Mouse (Mus musculus): Measurements from ENCODE around the gene Napepld. TPM values are rescaled to one million over a fixed set of nuclear protein-coding genes. Genes with fewer than 3 reads are reported as not detected.
A peak's percentile ranks its signal among the peaks of the same experiment; 100 is the strongest.
"Not testable (repeated sequence)": the region's sequence is repeated elsewhere in the genome, so short reads cannot be mapped to it uniquely, and the experiment has no call there.

The Napepld gene
- total RNA-seq (2021) (10 to 100 TPM; 21.2 to 54.5 TPM), polyA plus RNA-seq (2012; rRNA removed) (13.2 and 21.6 TPM in 2 replicates)
- long read RNA-seq, transcript Napepld-201 (5 exons, 3,724 nt): major isoform, 25 of 60 reads
- long read RNA-seq, transcript Napepld-202 (5 exons, 3,954 nt): minor isoform, 14 of 60 reads
- long read RNA-seq, partial matches to known transcripts: 7 of 60 reads
- long read RNA-seq, other reads (novel, unspliced or antisense): 14 of 60 reads

- peak; percentile 100 for DNase-seq
Measured at GRCm38 (mm10) chr5:21701351-21702008, at the start of gene Napepld. Napepld (minus strand) TSS chr5:21701396.

GRCm38 (mm10) chr5:21745966-21746365 is 44.8 kb upstream of the Napepld start:
- no peak for DNase-seq

GRCm38 (mm10) chr5:21744651-21745050 is 43.5 kb upstream of the Napepld start:
- no peak for DNase-seq

- no peak for DNase-seq
Measured at GRCm38 (mm10) chr5:21743606-21744005, 42.4 kb upstream of the Napepld start.

GRCm38 (mm10) chr5:21739881-21740280 is 38.7 kb upstream of the Napepld start:
- DNase-seq: no peak

GRCm38 (mm10) chr5:21739120-21739519 is 37.9 kb upstream of the Napepld start:
- DNase-seq: no peak

- no peak for DNase-seq
Measured at GRCm38 (mm10) chr5:21737620-21738019, 36.4 kb upstream of the Napepld start.

GRCm38 (mm10) chr5:21736956-21737585 is 35.9 kb upstream of the Napepld start, which contains the start of gene Pmpcb:
Pmpcb (plus strand) TSS chr5:21737141.
- DNase-seq: peak; percentile 88

- DNase-seq: no peak
Measured at GRCm38 (mm10) chr5:21736046-21736445, 34.9 kb upstream of the Napepld start.

- DNase-seq: peak; percentile 87
Measured at GRCm38 (mm10) chr5:21735584-21735983, 34.4 kb upstream of the Napepld start.

- DNase-seq: no peak
Measured at GRCm38 (mm10) chr5:21735100-21735499, 33.9 kb upstream of the Napepld start.

GRCm38 (mm10) chr5:21732930-21733329 is 31.7 kb upstream of the Napepld start:
- peak; percentile 91 for DNase-seq

- no peak for DNase-seq
Measured at GRCm38 (mm10) chr5:21732177-21732911, 31.1 kb upstream of the Napepld start.

GRCm38 (mm10) chr5:21729107-21729506 is 27.9 kb upstream of the Napepld start:
- DNase-seq: no peak

GRCm38 (mm10) chr5:21724872-21725271 is 23.7 kb upstream of the Napepld start:
- DNase-seq: no peak

GRCm38 (mm10) chr5:21724427-21724826 is 23.2 kb upstream of the Napepld start:
- DNase-seq: no peak

GRCm38 (mm10) chr5:21719209-21719608 is 18.0 kb upstream of the Napepld start:
- peak; percentile 74 for DNase-seq

- DNase-seq: no peak
Measured at GRCm38 (mm10) chr5:21718546-21718945, 17.4 kb upstream of the Napepld start.

GRCm38 (mm10) chr5:21717165-21717715 is 16.0 kb upstream of the Napepld start:
- no peak for DNase-seq

- DNase-seq: no peak
Measured at GRCm38 (mm10) chr5:21714447-21714846, 13.3 kb upstream of the Napepld start.

- no peak for DNase-seq
Measured at GRCm38 (mm10) chr5:21712127-21712715, 11.0 kb upstream of the Napepld start.

GRCm38 (mm10) chr5:21708011-21708410 is 6.8 kb upstream of the Napepld start:
- not testable (repeated sequence) for DNase-seq

Measured in adrenal gland, adult 2 months (tissue).